Mouse (Mus musculus): Measurements from ENCODE around the gene Zfp101. TPM values are rescaled to one million over a fixed set of nuclear protein-coding genes. Genes with fewer than 3 reads are reported as not detected.

Zfp101 gene
- 1 to 10 TPM; 3.4 to 3.6 TPM for total RNA-seq (2021)
- long read RNA-seq, experiment 1, partial matches to known transcripts: 0 of 2 reads
- long read RNA-seq, experiment 1, other reads (novel, unspliced or antisense): 1 of 2 reads
- long read RNA-seq, experiment 2, partial matches to known transcripts: 0 of 2 reads
- long read RNA-seq, experiment 2, other reads (novel, unspliced or antisense): 1 of 2 reads

- TF ChIP-seq CTCF (IDR thresholded peaks at IDR 0.05): no peak; the same call in 1 of the 2 replicates
- H3K4me3 ChIP-seq: peak within 1 kb of the TSS; percentile 85
- H3K27ac ChIP-seq: peak within 1 kb of the TSS; percentile 92
- intact Hi-C loops (cut with DNase I): loop anchor here (2.0 kb wide), 1 partner anchor 36 kb away; the partner anchor contains the start of gene Zfp81
- peak; percentile 91 for DNase-seq
Measured at GRCm38 (mm10) chr17:33394182-33395034, at the start of gene Zfp101. Zfp101 (minus strand) TSS chr17:33394641.

- intact Hi-C loops (cut with DNase I): no loop called here
Measured at GRCm38 (mm10) chr17:33441159-33441558, 46.7 kb upstream of the Zfp101 start.

GRCm38 (mm10) chr17:33439922-33440321, 45.5 kb upstream of the Zfp101 start:
- no peak for TF ChIP-seq CTCF (IDR thresholded peaks at IDR 0.05)
- intact Hi-C loops (cut with DNase I): loop anchor here (1.0 to 2.0 kb wide), 2 partner anchors 99 to 387 kb away; no protein-coding TSS in a partner anchor
- no peak for DNase-seq

More at GRCm38 (mm10) chr17:33441159-33441558, 46.7 kb upstream of the Zfp101 start:
- Histone ChIP-seq H3K4me3 (no peak overlapping the region), H3K27ac (no peak overlapping the region)
- no peak for DNase-seq
- TF ChIP-seq CTCF (IDR thresholded peaks at IDR 0.05): no peak

GRCm38 (mm10) chr17:33439148-33439547, 44.7 kb upstream of the Zfp101 start:
- intact Hi-C loops (cut with DNase I): loop anchor here (1.0 to 2.0 kb wide), 2 partner anchors 100 to 388 kb away; no protein-coding TSS in a partner anchor
- peak; percentile 84 for TF ChIP-seq CTCF (IDR thresholded peaks at IDR 0.05)
- DNase-seq: peak; percentile 73
- Histone ChIP-seq H3K27ac (no peak overlapping the region), H3K4me3 (no peak overlapping the region)

More at GRCm38 (mm10) chr17:33439922-33440321, 45.5 kb upstream of the Zfp101 start:
- H3K27ac ChIP-seq: no peak overlapping the region
- no peak overlapping the region for H3K4me3 ChIP-seq

- TF ChIP-seq CTCF (IDR thresholded peaks at IDR 0.05): no peak
- intact Hi-C loops (cut with DNase I): no loop called here
- DNase-seq: no peak
- Histone ChIP-seq H3K4me3 (no peak within 1 kb of the TSS), H3K27ac (no peak within 1 kb of the TSS)
Measured at GRCm38 (mm10) chr17:33432019-33432946, 37.8 kb upstream of the Zfp101 start, which contains the start of gene Actl9. Actl9 (plus strand) TSS chr17:33432896.

GRCm38 (mm10) chr17:33392271-33392670, 2.2 kb downstream of the Zfp101 start:
- Histone ChIP-seq H3K27ac (no peak overlapping the region), H3K4me3 (no peak overlapping the region)
- intact Hi-C loops (cut with DNase I): no loop called here
- DNase-seq: no peak
- TF ChIP-seq CTCF (IDR thresholded peaks at IDR 0.05): no peak

- no peak overlapping the region for H3K4me3 ChIP-seq
- intact Hi-C loops (cut with DNase I): no loop called here
- no peak for DNase-seq
- no peak for TF ChIP-seq CTCF (IDR thresholded peaks at IDR 0.05)
- no peak overlapping the region for H3K27ac ChIP-seq
Measured at GRCm38 (mm10) chr17:33385705-33386104, 8.7 kb downstream of the Zfp101 start.

GRCm38 (mm10) chr17:33372795-33373194, 21.6 kb downstream of the Zfp101 start:
- intact Hi-C loops (cut with DNase I): no loop called here
- TF ChIP-seq CTCF (IDR thresholded peaks at IDR 0.05): no peak
- DNase-seq: no peak
- H3K4me3 ChIP-seq: no peak overlapping the region
- no peak overlapping the region for H3K27ac ChIP-seq

- H3K27ac ChIP-seq: peak within 1 kb of the TSS; percentile 86
- H3K4me3 ChIP-seq: peak within 1 kb of the TSS; percentile 98
- DNase-seq: peak; percentile 86
- intact Hi-C loops (cut with DNase I): loop anchor here (2.0 to 10.0 kb wide), 3 partner anchors 36 to 466 kb away; partner anchors contain the start of genes Ndufa7, Rps28 and Zfp101
- no peak for TF ChIP-seq CTCF (IDR thresholded peaks at IDR 0.05)
Measured at GRCm38 (mm10) chr17:33358411-33359384, 35.7 kb downstream of the Zfp101 start, which contains the start of gene Zfp81. Zfp81 (minus strand) TSS chr17:33358878.

- no peak for TF ChIP-seq CTCF (IDR thresholded peaks at IDR 0.05)
- DNase-seq: no peak
- intact Hi-C loops (cut with DNase I): loop anchor here (10.0 kb wide), 1 partner anchor 472 kb away; the partner anchor contains the start of genes Ndufa7 and Rps28
- Histone ChIP-seq H3K27ac (no peak overlapping the region), H3K4me3 (no peak overlapping the region)
Measured at GRCm38 (mm10) chr17:33352981-33353380, 41.5 kb downstream of the Zfp101 start.

Other genes starting within 250 kb of the Zfp101 start
- not detected for gene Olfr55, start 226.2 kb downstream of the Zfp101 start, total RNA-seq (2021)
- not detected for gene Olfr239, start 203.3 kb downstream of the Zfp101 start, total RNA-seq (2021)
- gene Olfr1564, start 173.0 kb downstream of the Zfp101 start, total RNA-seq (2021): under 1 TPM; 0.18 to 0.42 TPM
- gene Zfp955a, start 139.5 kb downstream of the Zfp101 start, total RNA-seq (2021): 1 to 10 TPM; 4.7 to 5.7 TPM
- not detected for gene Olfr63, start 130.0 kb downstream of the Zfp101 start, total RNA-seq (2021)
- 10 to 100 TPM in 1 of 2 experiments, 1 to 10 TPM in 1; 9.4 to 13.5 TPM for gene Zfp955b, start 105.1 kb downstream of the Zfp101 start, total RNA-seq (2021)
- gene Zfp81, start 35.8 kb downstream of the Zfp101 start, total RNA-seq (2021): 1 to 10 TPM; 3.2 to 3.8 TPM
- gene Actl9, start 38.3 kb upstream of the Zfp101 start, total RNA-seq (2021): not detected
- 1 to 10 TPM; 7.4 TPM for gene Adamts10, start 129.6 kb upstream of the Zfp101 start, total RNA-seq (2021)
- under 1 TPM; 0.50 to 0.66 TPM for gene Myo1f, start 161.1 kb upstream of the Zfp101 start, total RNA-seq (2021)
- 1 to 10 TPM; 5.4 to 8.2 TPM for gene Zfp414, start 234.4 kb upstream of the Zfp101 start, total RNA-seq (2021)
- gene Pram1, start 243.4 kb upstream of the Zfp101 start, total RNA-seq (2021): under 1 TPM in 1 of 2 experiments, not detected in 1; 0.17 TPM

Data from gastrocnemius, adult 2 months (tissue).